Mouse (Mus musculus) gastrocnemius, adult 2 months (tissue): ENCODE data around the gene Nckap5. TPM values are rescaled to one million over a fixed set of nuclear protein-coding genes. Genes with fewer than 3 reads are reported as not detected.

Experiments
- DNase-seq: peaks from one replicate; pipeline ENCODE4 v3.0.0; 2022
- H3K27ac ChIP-seq: fragments of 200-600 bp; 2 replicates; pipeline ENCODE4 v1.8.1; 2022; ENCODE audit warnings: mild to moderate bottlenecking
- H3K4me3 ChIP-seq: fragments of 200-600 bp; 2 replicates; pipeline ENCODE4 v1.8.1; 2022; ENCODE audit warnings: mild to moderate bottlenecking, moderate library complexity
- CTCF ChIP-seq: fragments of 200-600 bp; IDR thresholded peaks from 2 replicates; pipeline ENCODE4 v1.8.1; 2022; ENCODE audit warnings: antibody characterized with exemption, mild to moderate bottlenecking, moderate library complexity
- intact Hi-C: fragments of 180-260 bp; cut with DNase I; formaldehyde crosslinking; loops from one replicate; pipeline ENCODE4 v1.15.1; 2025
- total RNA-seq, 2 experiments: library from RNA; stranded (reverse); gene quantifications; 2 replicates each; pipeline ENCODE4 v1.2.3; 2021

Nckap5 gene
- total RNA-seq, 2 experiments from 2014 or later: 0.82 to 1.6 TPM

DNA sequence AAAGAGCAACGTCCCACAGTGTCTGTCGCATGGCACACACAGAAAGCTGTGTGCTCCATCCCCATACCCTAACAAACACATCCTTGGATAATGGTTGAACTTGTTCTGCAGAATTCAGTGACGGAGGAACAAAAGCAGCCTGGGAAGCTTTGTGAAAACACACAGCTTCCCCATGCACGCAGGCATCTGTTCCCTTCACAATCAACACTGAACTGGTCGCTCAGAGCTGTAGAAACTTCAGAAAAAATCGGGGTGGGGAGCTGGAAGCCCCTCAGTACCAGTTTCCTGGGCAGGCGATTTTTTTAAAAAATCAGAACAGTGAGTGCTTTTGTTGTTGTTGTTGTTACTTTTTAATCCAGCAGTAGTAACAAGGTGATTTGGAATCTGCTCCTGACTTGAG lies 960.5 kb downstream of the Nckap5 start:
- intact Hi-C loops: no loop called here
- H3K27ac ChIP-seq: no peak overlapping the region
- TF ChIP-seq CTCF: no peak
- H3K4me3 ChIP-seq: no peak overlapping the region
- DNase-seq: no peak
